Comparison of ENCODE assay signal across 8 mouse cellular contexts in genomic region chr2:170267152-170267551, GRCm38 (mm10).
DNase-seq lines count a peak whose midpoint lies in the region; ATAC-seq and TF ChIP-seq lines count a peak whose summit lies in the region.

No protein-coding gene starts in this region.

- H3K36me3 ChIP-seq in ES-Bruce4 (ENCODE audit: control insufficient read depth, insufficient read depth, low read length, poor library complexity, severe bottlenecking), result no peaks in the 10 kb centered on the region
- no peaks in the 10 kb centered on the region for H3K36me3 ChIP-seq in intestine, postnatal 0 days (ENCODE audit: control insufficient read depth, insufficient read depth)

- no peak for ATAC-seq in intestine, postnatal 0 days

- peak overlapping the region; percentile 68 for H3K27ac ChIP-seq in ES-Bruce4 (ENCODE audit: insufficient read depth, low read length)
- peak overlapping the region; percentile 62 for H3K27ac ChIP-seq in intestine, postnatal 0 days (ENCODE audit: low read depth, low read length)

- H3K9me3 ChIP-seq in ES-Bruce4 (replicated peaks; ENCODE audit: control insufficient read depth, insufficient read depth, low read length, poor library complexity, severe bottlenecking), result no peaks in the 10 kb centered on the region
- no peaks in the 10 kb centered on the region for H3K9me3 ChIP-seq in intestine, postnatal 0 days (ENCODE audit: control insufficient read depth)

- no peak for TF ChIP-seq CTCF in ES-Bruce4 (IDR thresholded peaks at IDR 0.05; ENCODE audit: low read depth, low read length)
- 0 out of 2 replicates have a peak, but pooled peaks have one; percentile 2 for TF ChIP-seq CTCF in intestine, postnatal 0 days (IDR thresholded peaks at IDR 0.05; ENCODE audit: low read depth)

- no peak for TF ChIP-seq EP300 in ES-Bruce4 (IDR thresholded peaks at IDR 0.05; ENCODE audit: insufficient read depth, low read depth, low read length)

- peak overlapping the region; percentile 64 for H3K4me2 ChIP-seq in intestine, postnatal 0 days (replicated peaks; ENCODE audit: low read depth)

- peak; percentile 21 for DNase-seq in fibroblast of lung, adult 2 months (ENCODE audit: low read depth)
- DNase-seq in lung, postnatal 10 days, result peak; percentile 71
- no peak for DNase-seq in urinary bladder, adult 18-20 months (ENCODE audit: low spot score in 2 of 2)
- DNase-seq in adrenal gland, adult 18-20 months (ENCODE audit: low spot score in 2 of 2), result no peak
- no peak for DNase-seq in cerebellum, adult 8-10 months
- DNase-seq in cerebellum, postnatal 36 days, result no peak

- TF ChIP-seq POLR2A in ES-Bruce4 (IDR thresholded peaks at IDR 0.05; ENCODE audit: insufficient read depth, low read length), result no peak

- H3K4me3 ChIP-seq in ES-Bruce4 (ENCODE audit: low read depth, low read length), result 0 out of 2 replicates have a peak overlapping the region, but pooled peaks have one; percentile 18
- H3K4me3 ChIP-seq in intestine, postnatal 0 days (ENCODE audit: low read depth, low read length), result peak overlapping the region; percentile 31

- H3K9ac ChIP-seq in ES-Bruce4 (ENCODE audit: low read depth, poor library complexity, severe bottlenecking), result peak overlapping the region; percentile 67
- peak overlapping the region; percentile 37; the same call in 1 of the 2 replicates for H3K9ac ChIP-seq in intestine, postnatal 0 days (ENCODE audit: low read depth, low read length)

- H3K4me1 ChIP-seq in ES-Bruce4 (ENCODE audit: control insufficient read depth, insufficient read depth, low read length), result no peaks in the 10 kb centered on the region
- H3K4me1 ChIP-seq in intestine, postnatal 0 days (replicated peaks; ENCODE audit: control insufficient read depth, insufficient read depth, low read length), result peaks cover 23% of the 10 kb centered on the region

- WGBS in intestine, postnatal 0 days, result 12% methylated on average over 12 of the region's 12 CpGs

- no peaks in the 10 kb centered on the region for H3K27me3 ChIP-seq in ES-Bruce4 (ENCODE audit: control insufficient read depth, insufficient read depth, low read length, poor library complexity, severe bottlenecking)
- H3K27me3 ChIP-seq in intestine, postnatal 0 days (replicated peaks; ENCODE audit: control insufficient read depth, insufficient read depth, low read length), result no peaks in the 10 kb centered on the region

Comparison
In these comparisons a context has a peak if more than half of its experiments do, and no peak if none do; other contexts are left out.
1. DNase-seq: peak in fibroblast of lung, adult 2 months (single experiment) and lung, postnatal 10 days (single experiment); none in urinary bladder, adult 18-20 months (0 of 2), adrenal gland, adult 18-20 months (0 of 2), cerebellum, adult 8-10 months (single experiment) and cerebellum, postnatal 36 days (0 of 2).